Mouse (Mus musculus) duodenum, adult 2 months (tissue): ENCODE measurements around the gene Gm867. TPM values are rescaled to one million over a fixed set of nuclear protein-coding genes. Genes with fewer than 3 reads are reported as not detected.

ENCODE experiments used
- polyA plus RNA-seq: library from polyadenylated mRNA; depleted of rRNA; stranded (reverse); fragments of >200 nt; gene quantifications from 2 replicates; pipeline ENCODE4 v1.2.3, GENCODE M21; 2012; ENCODE audit warnings: low replicate concordance; rRNA removed

Gm867 gene
- not detected in 2 replicates for polyA plus RNA-seq

DNA sequence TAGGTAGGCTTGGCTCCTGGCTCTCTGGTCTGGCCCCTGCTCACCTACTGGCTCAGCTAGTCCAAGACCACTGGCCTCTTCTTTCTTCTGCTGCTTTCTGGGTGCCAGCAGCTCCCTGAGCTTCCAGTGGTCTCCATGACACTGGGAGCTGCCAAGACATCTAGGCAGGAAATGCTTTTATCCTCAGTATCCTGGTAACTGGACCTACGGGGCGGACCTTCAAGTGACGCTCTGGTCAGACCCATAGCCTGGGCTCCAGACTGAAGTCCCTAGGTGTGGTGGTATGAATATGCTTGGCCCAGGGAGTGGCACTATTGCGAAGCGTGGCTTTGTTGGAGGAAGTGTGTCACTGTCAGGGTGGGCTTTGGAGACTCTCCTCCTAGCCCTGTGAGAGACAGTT is at the start of gene Gm867:
Gm867 (minus strand) TSS at position 153 of the 400 bp plus-strand sequence.

GRCm38 (mm10) chr10:75954381-75954811 is 13.9 kb upstream of the Gm867 start, which contains the start of gene Gm5134:
Gene Gm5134 (plus strand): TSS chr10:75954514.

DNA sequence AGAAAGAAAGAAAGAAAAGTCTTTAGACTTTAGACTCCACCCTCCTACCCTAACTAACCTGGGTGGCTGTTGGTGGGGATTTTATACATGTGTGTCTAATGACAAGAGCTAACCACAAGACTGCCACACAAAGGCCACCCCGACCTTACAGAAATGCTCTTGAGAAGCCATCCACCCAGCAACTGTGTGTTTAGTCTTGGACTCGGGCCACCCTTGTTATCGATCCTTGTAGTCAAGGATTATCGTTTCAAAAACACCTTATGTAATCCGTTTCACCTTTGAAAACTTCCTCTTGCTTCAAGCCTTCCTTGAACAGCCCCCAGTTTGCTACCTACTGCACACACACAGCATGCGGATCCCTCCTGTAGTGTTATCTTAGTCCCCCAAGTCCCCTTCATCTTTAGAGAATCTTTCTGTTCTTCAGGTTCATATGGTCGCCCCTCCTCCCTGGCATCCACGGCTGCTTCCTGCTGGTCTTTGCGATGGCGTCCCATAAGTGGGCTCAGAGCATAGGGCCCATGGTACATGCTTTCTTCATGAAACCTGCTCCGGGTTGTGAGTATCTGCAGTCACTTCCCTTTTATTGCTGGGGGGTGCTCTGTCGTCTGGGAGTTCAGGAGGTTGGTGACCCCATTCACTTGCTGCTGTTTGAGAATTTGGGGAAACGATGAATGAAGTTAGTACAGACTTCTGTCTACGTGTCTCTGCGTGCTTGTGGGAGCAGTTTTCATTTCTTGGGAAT is 2.4 kb upstream of the Gm867 start, which contains the start of gene Vpreb3:
Vpreb3 (plus strand) TSS at position 322 of the 742 bp plus-strand sequence.

GRCm38 (mm10) chr10:75935680-75936541 is 4.6 kb downstream of the Gm867 start, which contains the start of gene Mmp11:
Gene Mmp11 (minus strand): TSS chr10:75936496.

GRCm38 (mm10) chr10:75932891-75933290 is 7.6 kb downstream of the Gm867 start, which contains the start of gene Chchd10:
Gene Chchd10 (plus strand): TSS chr10:75933130.

GRCm38 (mm10) chr10:75921026-75921725 is 19.3 kb downstream of the Gm867 start, which contains the start of gene Smarcb1:
Gene Smarcb1 (minus strand): TSS chr10:75921617.

GRCm38 (mm10) chr10:75893089-75893750 is 47.3 kb downstream of the Gm867 start, which contains the start of gene Derl3:
Gene Derl3 (plus strand): TSS chr10:75893413.

Other genes with a start within 250 kb of the Gm867 start
- gene Cabin1, start 176.3 kb downstream of the Gm867 start, polyA plus RNA-seq, result 28.9 and 35.0 TPM in 2 replicates
- gene Ddt, start 167.3 kb downstream of the Gm867 start, polyA plus RNA-seq, result 72.5 and 123 TPM in 2 replicates
- 0.35 and 0.62 TPM in 2 replicates for gene Gm20441, start 159.7 kb downstream of the Gm867 start, polyA plus RNA-seq
- gene Gstt3, start 159.3 kb downstream of the Gm867 start, polyA plus RNA-seq, result 54.3 and 60.2 TPM in 2 replicates
- 155 and 255 TPM in 2 replicates for gene Gstt1, start 142.1 kb downstream of the Gm867 start, polyA plus RNA-seq
- gene Gstt4, start 118.1 kb downstream of the Gm867 start, polyA plus RNA-seq, result not detected in 2 replicates
- gene Gstt2, start 103.2 kb downstream of the Gm867 start, polyA plus RNA-seq, result 143 and 478 TPM in 2 replicates
- gene Mif, start 80.4 kb downstream of the Gm867 start, polyA plus RNA-seq, result 800 and 939 TPM in 2 replicates
- 82.6 and 108 TPM in 2 replicates for gene Derl3, start 47.3 kb downstream of the Gm867 start, polyA plus RNA-seq
- gene Smarcb1, start 19.1 kb downstream of the Gm867 start, polyA plus RNA-seq, result 32.6 and 50.7 TPM in 2 replicates
- 2,198 and 3,586 TPM in 2 replicates for gene Chchd10, start 7.5 kb downstream of the Gm867 start, polyA plus RNA-seq
- 7.4 and 10.6 TPM in 2 replicates for gene Mmp11, start 4.2 kb downstream of the Gm867 start, polyA plus RNA-seq
- 15.6 and 34.8 TPM in 2 replicates for gene Vpreb3, start 2.4 kb upstream of the Gm867 start, polyA plus RNA-seq
- 0.06 and 0.18 TPM in 2 replicates for gene Gm5134, start 13.8 kb upstream of the Gm867 start, polyA plus RNA-seq
- gene Zfp280b, start 92.0 kb upstream of the Gm867 start, polyA plus RNA-seq, result 3.8 TPM in 2 replicates
- 5.3 and 58.4 TPM in 2 replicates for gene Slc5a4b, start 170.3 kb upstream of the Gm867 start, polyA plus RNA-seq
- 7.9 and 74.2 TPM in 2 replicates for gene Slc5a4a, start 206.8 kb upstream of the Gm867 start, polyA plus RNA-seq